Mouse (Mus musculus): ENCODE measurements around the gene Mast4.

Mast4 gene

GRCm38 (mm10) chr13:103065437-103065836 lies 268.9 kb downstream of the Mast4 start:
- no peak for DNase-seq (ENCODE audit: extremely low spot score, low read depth, low spot score)

- no peak for DNase-seq (ENCODE audit: extremely low spot score, low read depth, low spot score)
Observed at GRCm38 (mm10) chr13:103061680-103062079, 272.6 kb downstream of the Mast4 start.

- DNase-seq (ENCODE audit: extremely low spot score, low read depth, low spot score), result no peak
Observed at GRCm38 (mm10) chr13:103059995-103060652, 274.2 kb downstream of the Mast4 start.

- no peak for DNase-seq (ENCODE audit: extremely low spot score, low read depth, low spot score)
Observed at GRCm38 (mm10) chr13:103056451-103056850, 277.8 kb downstream of the Mast4 start.

GRCm38 (mm10) chr13:103052661-103053060 lies 281.6 kb downstream of the Mast4 start:
- no peak for DNase-seq (ENCODE audit: extremely low spot score, low read depth, low spot score)

GRCm38 (mm10) chr13:103048954-103049353 lies 285.3 kb downstream of the Mast4 start:
- no peak for DNase-seq (ENCODE audit: extremely low spot score, low read depth, low spot score)

- DNase-seq (ENCODE audit: extremely low spot score, low read depth, low spot score), result no peak
Observed at GRCm38 (mm10) chr13:103043692-103044091, 290.6 kb downstream of the Mast4 start.

GRCm38 (mm10) chr13:103043011-103043410 lies 291.3 kb downstream of the Mast4 start:
- DNase-seq (ENCODE audit: extremely low spot score, low read depth, low spot score), result no peak

- DNase-seq (ENCODE audit: extremely low spot score, low read depth, low spot score), result no peak
Observed at GRCm38 (mm10) chr13:103037466-103037865, 296.8 kb downstream of the Mast4 start.

- no peak for DNase-seq (ENCODE audit: extremely low spot score, low read depth, low spot score)
Observed at GRCm38 (mm10) chr13:103029377-103029776, 304.9 kb downstream of the Mast4 start.

GRCm38 (mm10) chr13:103027456-103028078 lies 306.7 kb downstream of the Mast4 start:
- DNase-seq (ENCODE audit: extremely low spot score, low read depth, low spot score), result peak; percentile 95

- DNase-seq (ENCODE audit: extremely low spot score, low read depth, low spot score), result no peak
Observed at GRCm38 (mm10) chr13:103025461-103025860, 308.8 kb downstream of the Mast4 start.

- no peak for DNase-seq (ENCODE audit: extremely low spot score, low read depth, low spot score)
Observed at GRCm38 (mm10) chr13:103018481-103018880, 315.8 kb downstream of the Mast4 start.

GRCm38 (mm10) chr13:103017661-103018060 lies 316.6 kb downstream of the Mast4 start:
- no peak for DNase-seq (ENCODE audit: extremely low spot score, low read depth, low spot score)

- no peak for DNase-seq (ENCODE audit: extremely low spot score, low read depth, low spot score)
Observed at GRCm38 (mm10) chr13:103015131-103015750, 319.1 kb downstream of the Mast4 start.

- DNase-seq (ENCODE audit: extremely low spot score, low read depth, low spot score), result no peak
Observed at GRCm38 (mm10) chr13:103014631-103015030, 319.7 kb downstream of the Mast4 start.

GRCm38 (mm10) chr13:103014222-103014621 lies 320.1 kb downstream of the Mast4 start:
- DNase-seq (ENCODE audit: extremely low spot score, low read depth, low spot score), result no peak

- DNase-seq (ENCODE audit: extremely low spot score, low read depth, low spot score), result no peak
Observed at GRCm38 (mm10) chr13:103005227-103005626, 329.1 kb downstream of the Mast4 start.

- no peak for DNase-seq (ENCODE audit: extremely low spot score, low read depth, low spot score)
Observed at GRCm38 (mm10) chr13:103001831-103002230, 332.5 kb downstream of the Mast4 start.

- DNase-seq (ENCODE audit: extremely low spot score, low read depth, low spot score), result no peak
Observed at GRCm38 (mm10) chr13:103000891-103001290, 333.4 kb downstream of the Mast4 start.

GRCm38 (mm10) chr13:102994098-102994497 lies 340.2 kb downstream of the Mast4 start:
- DNase-seq (ENCODE audit: extremely low spot score, low read depth, low spot score), result no peak
